ENCODE assay signal across 21 mouse cellular contexts in genomic region chr2:153063394-153063793, GRCm38 (mm10). TPM values are rescaled to one million over a fixed set of nuclear protein-coding genes. Genes with fewer than 3 reads are reported as not detected.
DNase-seq lines count a peak whose midpoint lies in the region; ATAC-seq lines count a peak whose summit lies in the region.
"Had no signal": no experiment of that assay in that cellular context is flagged by ENCODE, and none has a peak within 500 bp of the region (broad histone marks: within the 10 kb centered on the region; RNA-seq: fewer than 3 reads in every experiment).

No protein-coding gene starts in this region.

- DNase-seq in midbrain, embryonic 10.5 days (ENCODE audit: low spot score): no peak
- DNase-seq in brain, adult 2 months (ENCODE audit: low read depth, low spot score): peak; percentile 37
- DNase-seq in adrenal gland, adult 2 months: no peak
- DNase-seq in frontal cortex, postnatal 36 days (ENCODE audit: low spot score in 2 of 2): no peak
- DNase-seq: cerebellum, adult 11 months; gastrocnemius, postnatal 36 days; heart, postnatal 14 days; kidney, adult 9 months; kidney, postnatal 36 days; right cerebral cortex, postnatal 14 days; thymus, postnatal 36 days had no signal

- H3K36me3 ChIP-seq in hindbrain, embryonic 15.5 days: no peaks in the 10 kb centered on the region
- H3K36me3 ChIP-seq in hindbrain, embryonic 12.5 days: no peaks in the 10 kb centered on the region
- H3K36me3 ChIP-seq in midbrain, embryonic 13.5 days: peaks cover 4% of the 10 kb centered on the region; the same call in 1 of the 2 replicates
- H3K36me3 ChIP-seq in midbrain, embryonic 10.5 days: no peaks in the 10 kb centered on the region
- H3K36me3 ChIP-seq: liver, embryonic 15.5 days had no signal

- 49% methylated on average over 3 of the region's 3 CpGs for WGBS in hindbrain, embryonic 15.5 days
- WGBS in hindbrain, embryonic 12.5 days: 62% methylated on average over 3 of the region's 3 CpGs
- WGBS in midbrain, embryonic 13.5 days: 62% methylated on average over 3 of the region's 3 CpGs
- 62% methylated on average over 3 of the region's 3 CpGs for WGBS in midbrain, embryonic 10.5 days

- no peak overlapping the region for H3K9ac ChIP-seq in hindbrain, embryonic 15.5 days
- H3K9ac ChIP-seq in hindbrain, embryonic 12.5 days: no peak overlapping the region
- no peak overlapping the region; the same call in 1 of the 2 replicates for H3K9ac ChIP-seq in midbrain, embryonic 13.5 days (replicated peaks)
- H3K9ac ChIP-seq: liver, embryonic 15.5 days had no signal

- 0 out of 2 replicates have a peak, but pooled peaks cover 4% of the 10 kb centered on the region for H3K27me3 ChIP-seq in hindbrain, embryonic 15.5 days
- peaks cover 19% of the 10 kb centered on the region for H3K27me3 ChIP-seq in hindbrain, embryonic 12.5 days
- peaks cover 7% of the 10 kb centered on the region; the same call in 1 of the 2 replicates for H3K27me3 ChIP-seq in midbrain, embryonic 13.5 days
- H3K27me3 ChIP-seq in midbrain, embryonic 10.5 days (ENCODE audit: low read depth, poor library complexity, severe bottlenecking): peaks cover 25% of the 10 kb centered on the region; the same call in 1 of the 2 replicates

- H3K27ac ChIP-seq in hindbrain, embryonic 15.5 days (replicated peaks): peak overlapping the region; percentile 37; the same call in 1 of the 2 replicates
- H3K27ac ChIP-seq in hindbrain, embryonic 12.5 days: no peak overlapping the region
- H3K27ac ChIP-seq in midbrain, embryonic 13.5 days: peak overlapping the region; percentile 10; the same call in 1 of the 2 replicates
- no peak overlapping the region for H3K27ac ChIP-seq in midbrain, embryonic 10.5 days (replicated peaks)
- H3K27ac ChIP-seq: liver, embryonic 15.5 days had no signal

- H3K9me3 ChIP-seq in hindbrain, embryonic 15.5 days: no peaks in the 10 kb centered on the region
- H3K9me3 ChIP-seq in hindbrain, embryonic 12.5 days (replicated peaks): no peaks in the 10 kb centered on the region
- no peaks in the 10 kb centered on the region for H3K9me3 ChIP-seq in midbrain, embryonic 13.5 days
- H3K9me3 ChIP-seq in midbrain, embryonic 10.5 days (replicated peaks): no peaks in the 10 kb centered on the region
- H3K9me3 ChIP-seq: liver, embryonic 15.5 days; megakaryocyte, embryonic 14.5 days had no signal

- peaks cover 5% of the 10 kb centered on the region; the same call in 1 of the 2 replicates for H3K4me1 ChIP-seq in hindbrain, embryonic 15.5 days (replicated peaks)
- no peaks in the 10 kb centered on the region for H3K4me1 ChIP-seq in hindbrain, embryonic 12.5 days
- 0 out of 2 replicates have a peak, but pooled peaks cover 7% of the 10 kb centered on the region for H3K4me1 ChIP-seq in midbrain, embryonic 13.5 days (replicated peaks)
- H3K4me1 ChIP-seq in midbrain, embryonic 10.5 days: peaks cover 6% of the 10 kb centered on the region

- H3K4me2 ChIP-seq in hindbrain, embryonic 15.5 days: no peak overlapping the region
- H3K4me2 ChIP-seq in hindbrain, embryonic 12.5 days (replicated peaks): no peak overlapping the region
- H3K4me2 ChIP-seq in midbrain, embryonic 13.5 days (replicated peaks): 0 out of 2 replicates have a peak overlapping the region, but pooled peaks have one; percentile 1
- H3K4me2 ChIP-seq: heart, embryonic 11.5 days; liver, embryonic 15.5 days had no signal

- H3K4me3 ChIP-seq in hindbrain, embryonic 15.5 days: no peak overlapping the region
- no peak overlapping the region for H3K4me3 ChIP-seq in hindbrain, embryonic 12.5 days
- H3K4me3 ChIP-seq in midbrain, embryonic 13.5 days (replicated peaks): no peak overlapping the region
- H3K4me3 ChIP-seq in midbrain, embryonic 10.5 days: no peak overlapping the region
- H3K4me3 ChIP-seq: liver, embryonic 15.5 days; megakaryocyte, embryonic 14.5 days had no signal

- no peak for ATAC-seq in hindbrain, embryonic 15.5 days (ENCODE audit: low FRiP score, low read depth)
- no peak for ATAC-seq in hindbrain, embryonic 12.5 days (ENCODE audit: low FRiP score)
- ATAC-seq in midbrain, embryonic 13.5 days: no peak
- ATAC-seq in granulocyte monocyte progenitor cell, adult 5-6 weeks (replicated peaks; ENCODE audit: poor library complexity, severe bottlenecking): 0 out of 2 replicates have a peak, but pooled peaks have one; percentile 4
- ATAC-seq: lung, postnatal 0 days had no signal

RNA-seq across cellular contexts. Expression of gene Ccm2l, which starts 2.4 kb away (rescaled TPM):
- 2.0 and 2.1 TPM in 2 replicates for polyA plus RNA-seq in hindbrain, embryonic 15.5 days (2015; fragmentation: Nextera tagmentation; extraction: Ambion mirVana)
- 2.8 and 3.3 TPM in 2 replicates for polyA plus RNA-seq in hindbrain, embryonic 12.5 days (2016; fragmentation: Nextera tagmentation; extraction: Ambion mirVana)
- 0.79 and 1.6 TPM in 2 replicates for polyA plus RNA-seq in midbrain, embryonic 13.5 days (2015; fragmentation: Nextera tagmentation; extraction: Ambion mirVana)
- polyA plus RNA-seq in midbrain, embryonic 10.5 days (2016; fragmentation: Nextera tagmentation; extraction: Ambion mirVana): 1.1 and 1.2 TPM in 2 replicates
- total RNA-seq in granulocyte monocyte progenitor cell, adult 5-6 weeks (2014; fragmentation: Nextera tagmentation): 7.7 and 11.6 TPM in 2 replicates
- total RNA-seq in granulocyte monocyte progenitor cell, adult 5-6 weeks (2017): 0.21 and 3.3 TPM in 2 replicates
- 10 to 100 TPM; 12.7 to 15.3 TPM for total RNA-seq in adrenal gland, adult 2 months (2021)
- 37.1 and 49.1 TPM in 2 replicates for polyA plus RNA-seq in adrenal gland, adult 2 months (2012; rRNA removed)
- polyA plus RNA-seq: C2C12 had no signal

RNA-seq across cellular contexts. Expression of gene Xkr7, which starts 31.7 kb away (rescaled TPM):
- 1.9 and 2.1 TPM in 2 replicates for polyA plus RNA-seq in hindbrain, embryonic 15.5 days (2015; fragmentation: Nextera tagmentation; extraction: Ambion mirVana)
- 1.7 and 2.0 TPM in 2 replicates for polyA plus RNA-seq in hindbrain, embryonic 12.5 days (2016; fragmentation: Nextera tagmentation; extraction: Ambion mirVana)
- polyA plus RNA-seq in midbrain, embryonic 13.5 days (2015; fragmentation: Nextera tagmentation; extraction: Ambion mirVana): 1.7 and 2.0 TPM in 2 replicates
- polyA plus RNA-seq in midbrain, embryonic 10.5 days (2016; fragmentation: Nextera tagmentation; extraction: Ambion mirVana): 0.21 and 0.68 TPM in 2 replicates
- not detected in 2 replicates for total RNA-seq in granulocyte monocyte progenitor cell, adult 5-6 weeks (2014; fragmentation: Nextera tagmentation)
- total RNA-seq in granulocyte monocyte progenitor cell, adult 5-6 weeks (2017): not detected in 2 replicates
- total RNA-seq in adrenal gland, adult 2 months (2021): 1 to 10 TPM in 1 of 2 experiments, under 1 TPM in 1; 0.49 to 1.0 TPM
- 1.0 and 1.6 TPM in 2 replicates for polyA plus RNA-seq in adrenal gland, adult 2 months (2012; rRNA removed)
- total RNA-seq: gastrocnemius, postnatal 36 days; heart, postnatal 14 days had no signal
- polyA plus RNA-seq: C2C12; heart, embryonic 11.5 days; intestine, embryonic 14.5 days; liver, embryonic 15.5 days; lung, postnatal 0 days had no signal

RNA-seq across cellular contexts. Expression of gene Hck, which starts 44.9 kb away (rescaled TPM):
- polyA plus RNA-seq in hindbrain, embryonic 15.5 days (2015; fragmentation: Nextera tagmentation; extraction: Ambion mirVana): 3.7 and 4.4 TPM in 2 replicates
- polyA plus RNA-seq in hindbrain, embryonic 12.5 days (2016; fragmentation: Nextera tagmentation; extraction: Ambion mirVana): 2.9 and 3.5 TPM in 2 replicates
- 1.3 TPM in 2 replicates for polyA plus RNA-seq in midbrain, embryonic 13.5 days (2015; fragmentation: Nextera tagmentation; extraction: Ambion mirVana)
- 2.1 and 2.2 TPM in 2 replicates for polyA plus RNA-seq in midbrain, embryonic 10.5 days (2016; fragmentation: Nextera tagmentation; extraction: Ambion mirVana)
- 6.4 and 9.5 TPM in 2 replicates for total RNA-seq in granulocyte monocyte progenitor cell, adult 5-6 weeks (2014; fragmentation: Nextera tagmentation)
- total RNA-seq in granulocyte monocyte progenitor cell, adult 5-6 weeks (2017): 13.1 and 17.5 TPM in 2 replicates
- total RNA-seq in adrenal gland, adult 2 months (2021): 1 to 10 TPM; 3.1 to 4.6 TPM
- polyA plus RNA-seq in adrenal gland, adult 2 months (2012; rRNA removed): 4.2 and 4.7 TPM in 2 replicates

RNA-seq across cellular contexts. Expression of gene Pdrg1, which starts 48.2 kb away (rescaled TPM):
- polyA plus RNA-seq in hindbrain, embryonic 15.5 days (2015; fragmentation: Nextera tagmentation; extraction: Ambion mirVana): 234 TPM in 2 replicates
- 127 and 131 TPM in 2 replicates for polyA plus RNA-seq in hindbrain, embryonic 12.5 days (2016; fragmentation: Nextera tagmentation; extraction: Ambion mirVana)
- polyA plus RNA-seq in midbrain, embryonic 13.5 days (2015; fragmentation: Nextera tagmentation; extraction: Ambion mirVana): 175 and 193 TPM in 2 replicates
- 108 and 111 TPM in 2 replicates for polyA plus RNA-seq in midbrain, embryonic 10.5 days (2016; fragmentation: Nextera tagmentation; extraction: Ambion mirVana)
- 62.9 and 67.0 TPM in 2 replicates for total RNA-seq in granulocyte monocyte progenitor cell, adult 5-6 weeks (2014; fragmentation: Nextera tagmentation)
- total RNA-seq in granulocyte monocyte progenitor cell, adult 5-6 weeks (2017): 98.2 and 108 TPM in 2 replicates
- total RNA-seq in adrenal gland, adult 2 months (2021): 100 to 1,000 TPM; 146 to 245 TPM
- 53.5 and 58.0 TPM in 2 replicates for polyA plus RNA-seq in adrenal gland, adult 2 months (2012; rRNA removed)

Comparison
In these comparisons a context has a peak if more than half of its experiments do, and no peak if none do; other contexts are left out.
1. H3K27ac ChIP-seq: peak in hindbrain, embryonic 15.5 days (single experiment) and midbrain, embryonic 13.5 days (single experiment); none in hindbrain, embryonic 12.5 days (single experiment) and midbrain, embryonic 10.5 days (single experiment).